Mouse (Mus musculus) liver, adult 2 months (tissue): ENCODE measurements around the gene Drg2.

Source experiments
- CTCF ChIP-seq: fragments of 200-500 bp; IDR thresholded peaks from 2 replicates; pipeline ENCODE4 v1.5.1; 2011; ENCODE audit warnings: low read depth, low read length, control low read depth
- POLR2A ChIP-seq: fragments of 200-500 bp; IDR thresholded peaks from 2 replicates; pipeline ENCODE4 v1.6.1; 2011; ENCODE audit warnings: low read length, control low read depth; ENCODE audit not compliant: insufficient read depth; ENCODE audit errors: extremely low read depth

- no peak for TF ChIP-seq POLR2A
- TF ChIP-seq CTCF: no peak
Observed at GRCm38 (mm10) chr11:60417717-60418472, 36.5 kb upstream of the Drg2 start, which contains the start of gene Atpaf2.
